Mouse (Mus musculus) heart, adult 10 weeks (tissue): ENCODE results near the gene F830045P16Rik. TPM values are rescaled to one million over a fixed set of nuclear protein-coding genes. Genes with fewer than 3 reads are reported as not detected.

Experiments used
- polyA plus RNA-seq: library from polyadenylated mRNA; stranded (reverse); fragments of 350-450 nt; fragmentation: Illumina TruSeq; extraction: RNeasy Lipid Tissue Mini Kit (QIAGEN cat#74804); gene quantifications from one replicate; pipeline ENCODE4 v1.2.3, GENCODE M21; 2014; ENCODE audit warnings: low read depth, low replicate concordance

Gene F830045P16Rik
- not detected for polyA plus RNA-seq

GRCm38 (mm10) chr2:129536377-129536776 is at the start of gene F830045P16Rik:
Gene F830045P16Rik (minus strand): TSS chr2:129536602.

Other genes starting within 250 kb of the F830045P16Rik start
- 0.24 TPM for gene Ckap2l, start 239.4 kb downstream of the F830045P16Rik start, polyA plus RNA-seq
- not detected for gene Il1a, start 226.6 kb downstream of the F830045P16Rik start, polyA plus RNA-seq
- 1.5 TPM for gene Il1b, start 165.5 kb downstream of the F830045P16Rik start, polyA plus RNA-seq
- gene Sirpa, start 56.2 kb upstream of the F830045P16Rik start, polyA plus RNA-seq = 33.3 TPM
- not detected for gene Pdyn, start 163.2 kb upstream of the F830045P16Rik start, polyA plus RNA-seq